Mouse (Mus musculus) forebrain, embryonic 13.5 days (tissue): ENCODE data around the gene Oxct2b. TPM values are rescaled to one million over a fixed set of nuclear protein-coding genes. Genes with fewer than 3 reads are reported as not detected.
A peak's percentile ranks its signal among the peaks of the same experiment; 100 is the strongest.
"Not testable (repeated sequence)": the region's sequence is repeated elsewhere in the genome, so short reads cannot be mapped to it uniquely, and the experiment has no call there.

Source experiments
- ATAC-seq: fragments of 200-750 bp; cut with Nextera tagmentation; 2 replicates; pipeline ENCODE4 v1.8.0; 2017
- H3K27ac ChIP-seq: fragments of 300-500 bp; sonication (generic); 2 replicates; pipeline ENCODE4 v1.5.1; 2015; ENCODE audit warnings: inconsistent platforms, mild to moderate bottlenecking, moderate library complexity
- H3K27me3 ChIP-seq: fragments of 300-500 bp; sonication (generic); 2 replicates; pipeline ENCODE4 v1.6.1; 2015; ENCODE audit warnings: mild to moderate bottlenecking, inconsistent platforms
- H3K36me3 ChIP-seq: fragments of 300-500 bp; sonication (generic); 2 replicates; pipeline ENCODE4 v1.6.1; 2015; ENCODE audit warnings: mild to moderate bottlenecking, inconsistent platforms; ENCODE audit not compliant: poor library complexity, severe bottlenecking
- H3K4me1 ChIP-seq: fragments of 300-500 bp; sonication (generic); 2 replicates; pipeline ENCODE4 v1.6.1; 2015; ENCODE audit warnings: inconsistent platforms
- H3K4me2 ChIP-seq: fragments of 300-500 bp; sonication (generic); 2 replicates; pipeline ENCODE4 v1.6.1; 2015; ENCODE audit warnings: inconsistent platforms, mild to moderate bottlenecking, moderate library complexity
- H3K4me3 ChIP-seq: fragments of 300-500 bp; sonication (generic); 2 replicates; pipeline ENCODE4 v1.5.1; 2015; ENCODE audit warnings: mild to moderate bottlenecking, inconsistent platforms
- H3K9ac ChIP-seq: fragments of 300-500 bp; sonication (generic); 2 replicates; pipeline ENCODE4 v1.6.1; 2015; ENCODE audit warnings: mild to moderate bottlenecking, inconsistent platforms
- H3K9me3 ChIP-seq: fragments of 300-500 bp; sonication (generic); replicated peaks from 2 replicates; pipeline ENCODE4 v1.6.1; 2016; ENCODE audit warnings: inconsistent platforms
- WGBS: fragments of 180-500 bp; shearing (Covaris S2); methylation state at CpG from one replicate; pipeline ENCODE4 v1.1.7; 2015; 5-methylcytosine and 5-hydroxymethylcytosine counted together
- polyA plus RNA-seq: library from polyadenylated mRNA; unstranded; fragments of >200 nt; fragmentation: Nextera tagmentation; extraction: Ambion mirVana; gene quantifications from 2 replicates; pipeline ENCODE4 v1.2.1, GENCODE M21; 2015

Gene Oxct2b
- polyA plus RNA-seq, 1 experiment from 2014 or later: not detected

DNA sequence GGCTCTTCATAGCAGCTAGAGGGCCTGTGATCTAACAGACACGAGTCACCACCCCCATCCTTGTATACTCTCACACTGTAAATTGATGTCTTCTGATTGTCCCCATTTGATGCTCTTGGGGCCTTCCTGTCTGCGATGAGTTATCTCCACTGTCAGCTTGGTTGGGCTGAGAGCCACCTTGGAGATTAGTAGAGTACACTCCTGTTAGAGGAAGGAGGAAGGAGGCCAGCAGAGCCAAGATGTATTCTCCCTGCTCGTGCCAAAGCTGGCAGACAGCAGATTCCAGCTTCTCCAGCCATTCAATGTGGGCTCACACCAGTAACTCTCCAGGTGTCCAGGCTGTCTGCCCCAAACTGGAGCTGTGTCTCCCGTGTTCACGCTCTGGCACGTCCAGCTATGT lies 44.5 kb downstream of the Oxct2b start:
- peaks cover 8% of the 10 kb centered on the region; the same call in 1 of the 2 replicates for H3K4me1 ChIP-seq
- H3K9ac ChIP-seq: no peak overlapping the region
- H3K4me3 ChIP-seq: no peak overlapping the region
- H3K36me3 ChIP-seq: no peaks in the 10 kb centered on the region
- ATAC-seq: no peak
- peaks cover 3% of the 10 kb centered on the region; the same call in 1 of the 2 replicates for H3K27me3 ChIP-seq
- H3K4me2 ChIP-seq: no peak overlapping the region
- 87% methylated on average over 6 of the region's 6 CpGs for WGBS
- H3K27ac ChIP-seq: no peak overlapping the region
- H3K9me3 ChIP-seq: no peaks in the 10 kb centered on the region

DNA sequence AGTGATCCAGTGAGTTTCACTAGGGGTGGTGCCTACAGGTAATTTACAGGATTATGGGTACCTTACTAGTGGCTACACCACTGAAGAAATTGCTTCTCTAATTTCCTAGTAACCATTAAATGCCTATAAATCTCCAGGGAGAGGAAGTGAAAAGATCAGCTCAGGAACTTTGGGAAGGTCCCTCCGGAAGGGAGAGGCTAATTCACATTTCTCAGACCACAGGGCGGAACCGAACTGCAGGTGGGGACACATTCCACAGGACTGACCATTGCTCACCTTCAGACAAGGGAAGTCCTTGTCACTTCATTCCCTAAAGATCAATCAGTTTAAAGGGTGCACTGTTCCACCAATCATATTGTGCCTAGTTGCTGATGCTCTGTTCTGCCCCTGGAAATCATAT lies 45.2 kb downstream of the Oxct2b start:
- not testable (repeated sequence) for H3K9ac ChIP-seq, H3K4me3 ChIP-seq, H3K9me3 ChIP-seq, H3K4me1 ChIP-seq, H3K27ac ChIP-seq, H3K4me2 ChIP-seq, ATAC-seq, H3K27me3 ChIP-seq, H3K36me3 ChIP-seq
- WGBS: 85% methylated on average over 3 of the region's 3 CpGs

DNA sequence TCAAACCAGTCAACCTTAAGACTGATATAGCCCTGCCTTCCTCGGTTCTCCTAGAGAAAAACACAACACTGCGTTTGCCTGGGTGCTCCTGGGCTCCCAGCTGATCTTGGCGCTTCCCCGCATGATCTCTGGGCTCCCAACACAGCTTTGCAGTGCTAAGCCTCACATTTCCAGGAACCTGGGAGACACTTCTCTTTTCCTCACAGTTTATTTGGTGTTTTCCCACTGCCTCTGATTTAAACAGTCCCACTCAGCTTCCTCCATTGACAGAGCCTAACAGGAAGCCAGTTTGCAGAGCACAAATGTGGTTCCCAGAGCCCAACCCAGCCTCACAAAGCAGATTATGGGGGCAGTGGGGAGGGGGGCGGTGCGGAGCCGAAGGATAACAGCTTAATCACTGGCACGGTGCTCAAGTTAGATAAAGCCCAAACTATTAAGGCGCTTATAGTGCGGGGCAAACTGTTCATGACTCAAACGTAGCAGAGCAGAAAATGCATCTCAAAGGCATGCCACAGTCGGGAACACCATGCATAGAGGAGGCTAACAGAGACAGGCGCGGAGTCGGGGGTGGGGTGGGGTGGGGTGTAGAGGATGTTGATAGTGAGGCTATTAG lies 46.3 kb downstream of the Oxct2b start:
- Histone ChIP-seq H3K9ac (no peak overlapping the region), H3K27me3 (peaks cover 3% of the 10 kb centered on the region; the same call in 1 of the 2 replicates), H3K4me3 (no peak overlapping the region), H3K4me1 (peaks cover 8% of the 10 kb centered on the region; the same call in 1 of the 2 replicates), H3K27ac (no peak overlapping the region), H3K9me3 (peaks cover 3% of the 10 kb centered on the region; the same call in 1 of the 2 replicates), H3K36me3 (no peaks in the 10 kb centered on the region), H3K4me2 (peak overlapping the region; percentile 47)
- WGBS: 13% methylated on average over 15 of the region's 15 CpGs
- ATAC-seq: no peak

GRCm38 (mm10) chr4:123164157-123164556 lies 48.1 kb downstream of the Oxct2b start:
- no peak for ATAC-seq
- peaks cover 8% of the 10 kb centered on the region; the same call in 1 of the 2 replicates for H3K4me1 ChIP-seq
- peaks cover 3% of the 10 kb centered on the region; the same call in 1 of the 2 replicates for H3K27me3 ChIP-seq
- H3K9ac ChIP-seq: no peak overlapping the region
- H3K36me3 ChIP-seq: no peaks in the 10 kb centered on the region
- 90% methylated on average over 15 of the region's 15 CpGs for WGBS
- H3K4me3 ChIP-seq: no peak overlapping the region
- H3K27ac ChIP-seq: no peak overlapping the region
- H3K4me2 ChIP-seq: no peak overlapping the region
- H3K9me3 ChIP-seq: peaks cover 5% of the 10 kb centered on the region; the same call in 1 of the 2 replicates

Other genes starting within 250 kb of the Oxct2b start
- 70.7 and 71.3 TPM in 2 replicates for gene Cap1, start 230.2 kb upstream of the Oxct2b start, polyA plus RNA-seq
- gene Mfsd2a, start 155.1 kb upstream of the Oxct2b start, polyA plus RNA-seq: 26.7 and 28.2 TPM in 2 replicates
- 59.3 and 63.3 TPM in 2 replicates for gene Mycl, start 120.6 kb upstream of the Oxct2b start, polyA plus RNA-seq
- 26.0 and 31.9 TPM in 2 replicates for gene Trit1, start 99.7 kb upstream of the Oxct2b start, polyA plus RNA-seq
- gene Bmp8b, start 11.1 kb upstream of the Oxct2b start, polyA plus RNA-seq: 0.19 and 0.25 TPM in 2 replicates
- gene Ppie, start 23.7 kb downstream of the Oxct2b start, polyA plus RNA-seq: 91.6 and 96.0 TPM in 2 replicates
- gene Hpcal4, start 67.0 kb downstream of the Oxct2b start, polyA plus RNA-seq: 7.7 and 10.8 TPM in 2 replicates
- gene Nt5c1a, start 85.2 kb downstream of the Oxct2b start, polyA plus RNA-seq: 0.24 TPM in 1 of 2 replicates, not detected in the other
- gene Heyl, start 117.3 kb downstream of the Oxct2b start, polyA plus RNA-seq: 3.8 and 4.1 TPM in 2 replicates
- 27.7 and 28.6 TPM in 2 replicates for gene Pabpc4, start 146.1 kb downstream of the Oxct2b start, polyA plus RNA-seq
- gene Oxct2a, start 207.4 kb downstream of the Oxct2b start, polyA plus RNA-seq: not detected in 2 replicates
- not detected in 2 replicates for gene Bmp8a, start 227.0 kb downstream of the Oxct2b start, polyA plus RNA-seq